Mouse (Mus musculus): Measurements from ENCODE around the gene Izumo4.

DNA sequence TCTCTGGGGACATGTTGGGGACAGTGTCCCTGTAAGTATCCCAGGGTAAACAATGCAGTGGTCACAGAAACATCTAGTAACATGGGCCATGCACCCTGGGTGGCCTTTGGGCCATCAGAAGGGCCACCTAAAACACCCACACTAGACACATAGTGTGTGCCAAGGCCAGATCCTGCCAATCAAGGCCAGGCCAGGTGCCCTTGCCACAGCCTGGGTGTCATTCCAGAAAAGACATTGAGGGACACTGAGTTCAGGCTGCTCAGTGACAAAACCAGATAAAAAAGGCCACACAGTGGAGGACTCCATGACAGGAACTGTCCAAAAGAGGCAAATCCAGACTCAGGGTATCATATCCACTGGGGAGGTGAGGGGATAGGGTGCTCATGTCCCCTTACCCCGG is 18.3 kb upstream of the Izumo4 start:
- TF ChIP-seq CTCF (IDR thresholded peaks at IDR 0.05; ENCODE audit: extremely low read depth, insufficient read length, insufficient replicate concordance, low read depth, low read length) (no peak), POLR2A (IDR thresholded peaks at IDR 0.05; ENCODE audit: low read depth, low read length) (no peak)

Data from small intestine, adult 2 months (tissue).